Mouse (Mus musculus): Measurements from ENCODE around the gene Il33. TPM values are rescaled to one million over a fixed set of nuclear protein-coding genes. Genes with fewer than 3 reads are reported as not detected.
"Not testable (repeated sequence)": the region's sequence is repeated elsewhere in the genome, so short reads cannot be mapped to it uniquely, and the experiment has no call there.

Gene Il33
- polyA plus RNA-seq, 1 experiment = 16.0 TPM

DNA sequence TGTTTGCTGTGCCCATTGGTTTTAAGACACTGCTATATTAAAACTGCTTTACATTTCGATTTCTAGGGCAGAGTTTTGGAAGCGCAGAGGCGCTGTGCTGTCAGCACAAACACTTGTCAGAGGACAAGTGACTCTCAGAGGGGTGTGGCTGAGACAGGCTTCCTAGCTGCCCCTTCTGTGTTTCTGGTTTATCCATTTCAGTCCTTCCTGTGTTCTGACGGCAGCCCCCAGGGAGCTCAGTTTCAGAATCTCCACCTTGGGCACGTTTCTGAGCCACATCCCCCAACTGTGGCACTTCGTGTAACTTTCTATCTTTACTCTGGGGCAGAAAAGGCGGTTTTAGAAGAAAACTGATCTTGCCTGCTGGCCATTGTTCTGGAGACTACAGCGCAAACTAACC is 12.5 kb downstream of the Il33 start:
- DNase-seq (ENCODE audit: low read depth) = no peak

DNA sequence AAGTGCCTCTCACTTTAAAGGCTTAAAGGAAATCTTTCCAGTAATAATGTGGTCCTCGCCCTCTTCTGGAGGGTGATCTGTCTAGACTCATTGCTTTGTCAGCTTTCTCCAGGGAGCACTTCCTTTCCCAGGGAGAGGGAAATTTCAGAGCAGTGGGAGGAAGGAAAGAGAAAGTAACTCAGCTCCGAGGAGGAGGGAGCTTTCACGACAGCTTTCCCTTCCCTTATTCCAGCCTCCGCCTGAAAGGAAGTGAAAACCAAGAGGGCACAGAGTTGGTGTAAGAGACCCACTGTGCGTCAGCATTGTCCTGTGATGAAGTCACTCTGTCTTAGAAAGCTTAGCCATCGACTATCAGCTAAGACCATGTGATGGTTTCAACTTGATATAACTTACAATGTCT is 15.3 kb downstream of the Il33 start:
- no peak for DNase-seq (ENCODE audit: low read depth)

DNA sequence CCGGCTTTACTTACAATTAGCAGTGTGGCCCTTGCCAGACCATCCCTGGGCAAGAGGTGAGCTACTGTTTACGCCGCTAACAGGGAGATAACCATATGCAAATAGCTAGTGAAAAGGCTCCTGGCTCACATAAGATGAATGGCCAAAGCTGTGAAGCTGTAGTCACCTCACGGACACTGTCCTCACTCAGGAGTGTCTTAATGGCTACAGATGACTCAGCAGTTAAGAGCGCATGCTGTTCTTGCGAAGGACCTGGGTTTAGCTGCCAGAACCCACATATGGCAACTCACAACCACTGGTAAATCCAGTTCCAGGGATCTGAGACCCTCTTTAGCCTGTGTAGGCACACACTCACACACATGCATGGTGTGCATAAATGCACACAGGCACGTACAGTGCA is 16.3 kb downstream of the Il33 start:
- DNase-seq (ENCODE audit: low read depth) = no peak

DNA sequence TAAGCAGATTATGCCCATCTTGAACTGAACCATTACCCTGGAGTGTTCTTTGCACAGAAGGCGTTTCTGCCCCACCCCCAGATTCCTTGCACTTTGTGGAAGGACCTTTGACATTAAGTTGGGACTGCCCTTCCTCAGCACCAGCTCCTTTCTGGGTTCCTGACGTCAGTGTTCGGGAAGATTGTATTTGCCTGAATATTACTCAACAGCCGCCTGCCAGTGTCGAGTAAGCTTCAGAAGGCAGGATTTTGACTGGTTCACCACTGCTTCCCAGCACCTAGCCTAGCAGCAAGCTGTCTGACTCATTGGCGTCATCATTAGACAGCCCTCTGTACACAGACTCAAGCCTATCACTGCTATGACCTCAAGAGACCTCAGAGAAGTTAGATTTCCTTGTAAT is 17.4 kb downstream of the Il33 start:
- no peak for DNase-seq (ENCODE audit: low read depth)

DNA sequence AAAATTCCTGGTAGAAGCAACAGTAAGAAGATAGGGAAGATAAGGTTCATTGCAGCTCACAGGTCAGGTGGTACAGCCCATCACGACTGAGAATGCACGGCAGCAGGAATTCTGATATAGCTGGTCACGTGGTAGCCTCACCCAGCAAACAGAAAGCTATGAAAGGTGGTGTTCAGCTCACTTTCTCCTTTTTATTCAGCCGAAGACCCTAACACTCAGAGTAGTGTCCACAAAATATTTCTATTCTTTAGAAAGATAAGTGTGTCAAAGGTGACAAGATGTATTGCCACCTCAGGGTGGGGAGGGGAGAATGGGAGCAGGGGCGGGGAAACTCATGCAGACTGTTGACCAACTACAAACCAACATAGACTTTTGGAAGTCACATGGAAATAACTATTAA is 19.5 kb downstream of the Il33 start:
- no peak for DNase-seq (ENCODE audit: low read depth)

DNA sequence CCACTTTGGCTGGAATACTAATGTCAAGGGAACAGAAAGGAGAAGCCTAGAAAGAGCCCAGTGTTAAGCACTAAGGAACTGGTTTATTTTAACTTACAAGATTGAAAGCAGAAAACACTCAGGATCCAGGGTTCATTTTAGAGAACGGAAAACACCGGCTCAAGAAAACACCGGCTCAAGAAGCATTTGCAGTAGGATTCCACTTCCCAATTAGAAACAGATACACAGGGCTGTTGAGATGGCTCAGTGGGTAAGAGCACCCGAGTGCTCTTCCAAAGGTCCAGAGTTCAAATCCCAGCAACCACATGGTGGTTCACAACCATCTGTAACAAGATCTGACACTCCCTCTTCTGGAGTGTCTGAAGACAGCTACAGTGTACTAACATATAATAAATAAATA is 20.0 kb downstream of the Il33 start:
- DNase-seq (ENCODE audit: low read depth) = not testable (repeated sequence)

DNA sequence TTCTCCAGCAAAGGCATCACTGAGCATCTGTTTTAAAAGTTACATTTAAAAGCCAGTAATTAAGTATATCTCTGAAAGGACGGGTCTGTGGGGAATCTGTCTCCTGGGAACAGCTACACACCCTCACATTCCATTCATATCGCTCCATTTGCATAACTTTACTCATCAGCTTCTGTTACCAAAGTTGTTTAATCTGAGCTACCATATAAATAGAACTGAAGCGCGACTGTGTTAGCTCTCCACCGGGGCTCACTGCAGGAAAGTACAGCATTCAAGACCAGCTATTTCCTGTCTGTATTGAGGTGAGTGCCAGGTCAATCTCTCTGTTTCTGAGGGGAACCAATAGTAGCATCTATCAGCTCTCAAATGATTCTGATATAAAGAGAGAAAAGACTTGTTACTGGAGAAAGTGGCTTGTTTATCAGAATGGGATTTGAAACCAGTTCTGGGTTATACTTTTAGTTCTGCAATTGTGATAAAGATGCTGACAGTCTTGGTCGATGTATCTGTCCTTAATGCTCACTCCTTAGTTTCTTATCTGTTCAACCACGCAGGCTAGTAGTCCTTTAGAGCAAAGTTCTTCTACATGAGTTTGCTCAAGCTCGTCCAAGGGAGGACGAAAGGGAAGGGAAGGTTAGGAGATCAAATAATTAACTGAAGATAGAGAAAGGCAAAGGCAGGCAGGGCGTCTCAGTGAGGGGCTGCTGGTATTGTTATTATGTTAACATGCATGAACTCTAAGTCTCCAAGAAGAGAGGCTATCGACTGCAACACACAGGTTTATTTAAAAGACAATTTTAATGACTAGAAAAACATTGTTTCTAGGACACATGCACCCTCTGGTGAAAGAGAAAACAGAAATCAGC is 20.9 kb downstream of the Il33 start:
- no peak for DNase-seq (ENCODE audit: low read depth)

DNA sequence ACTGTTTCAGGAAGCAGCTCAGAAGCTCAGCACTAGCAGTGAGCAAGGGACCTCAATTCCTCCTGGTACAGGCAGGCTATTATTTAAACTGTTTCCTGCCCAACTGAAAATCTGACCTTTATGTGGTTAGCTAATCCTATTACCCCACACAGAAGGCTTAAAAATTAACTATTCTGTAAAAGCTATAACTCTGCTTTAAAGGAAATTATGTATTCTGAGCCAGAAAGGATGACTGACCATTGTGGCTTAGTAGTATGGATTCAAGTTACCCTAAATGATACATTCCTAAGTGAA is 21.5 kb downstream of the Il33 start:
- no peak for DNase-seq (ENCODE audit: low read depth)

DNA sequence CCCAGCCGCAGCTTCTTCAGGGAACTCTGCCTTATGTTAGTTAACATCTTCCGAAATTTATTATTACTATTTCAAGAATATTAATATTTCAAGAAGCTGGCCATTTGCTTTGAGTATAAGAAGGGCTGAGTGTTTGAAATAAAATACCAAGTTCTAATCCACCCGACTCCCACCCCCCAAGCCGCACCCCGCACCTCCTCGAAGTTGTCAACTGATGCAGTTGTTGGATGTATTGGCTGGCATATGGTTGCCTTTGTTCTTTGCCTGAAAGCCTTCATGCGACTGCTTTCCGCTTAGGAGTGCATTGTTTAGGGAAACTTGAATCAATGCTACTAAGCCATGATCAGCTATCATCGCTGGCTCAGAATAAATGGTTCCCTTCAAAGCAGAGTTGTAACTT is 22.1 kb downstream of the Il33 start:
- no peak for DNase-seq (ENCODE audit: low read depth)

DNA sequence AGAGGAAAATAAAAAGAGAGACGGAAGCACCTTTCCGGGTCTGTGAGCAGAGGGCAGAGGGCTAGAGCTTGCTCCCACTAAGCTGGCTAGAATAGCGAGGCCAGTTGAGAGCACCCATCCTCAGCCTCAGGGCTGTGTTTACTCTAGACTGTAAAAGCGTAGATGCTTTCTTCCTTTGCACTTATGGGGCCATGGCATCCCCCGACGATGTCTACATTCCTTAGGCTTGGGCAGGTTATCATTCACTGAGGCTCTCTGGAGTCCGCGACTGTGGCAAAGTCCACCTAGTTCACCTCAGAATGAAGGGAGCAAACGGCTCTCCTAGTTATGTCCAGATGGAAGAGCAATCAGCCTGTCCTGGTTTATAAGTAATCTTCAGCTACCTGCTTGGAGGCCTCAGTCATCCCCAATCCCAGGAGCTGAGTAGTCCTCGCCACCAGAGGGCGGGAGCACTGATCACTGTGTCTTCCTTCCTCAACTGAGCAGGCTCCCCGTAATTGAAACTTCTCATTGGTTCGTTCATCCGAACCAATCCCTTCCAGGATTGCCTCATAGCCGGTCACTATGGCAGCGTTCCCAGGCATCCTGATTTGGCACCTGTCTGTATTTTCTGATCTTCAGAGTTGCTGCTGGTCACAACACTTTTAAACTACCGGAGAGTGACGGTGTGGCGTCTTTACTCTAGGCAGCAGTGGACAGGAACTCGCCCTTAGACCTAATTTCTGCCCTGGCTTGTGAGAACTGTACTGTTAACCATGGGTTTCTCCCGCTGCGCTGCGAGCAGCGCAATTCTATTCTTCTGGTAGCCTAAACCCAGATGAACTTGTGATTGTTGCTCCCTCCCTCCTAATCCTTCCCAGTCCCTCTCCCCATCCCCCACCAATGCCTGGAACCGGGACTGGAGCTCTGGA is 23.2 kb downstream of the Il33 start:
- peak; percentile 57 for DNase-seq (ENCODE audit: low read depth)

DNA sequence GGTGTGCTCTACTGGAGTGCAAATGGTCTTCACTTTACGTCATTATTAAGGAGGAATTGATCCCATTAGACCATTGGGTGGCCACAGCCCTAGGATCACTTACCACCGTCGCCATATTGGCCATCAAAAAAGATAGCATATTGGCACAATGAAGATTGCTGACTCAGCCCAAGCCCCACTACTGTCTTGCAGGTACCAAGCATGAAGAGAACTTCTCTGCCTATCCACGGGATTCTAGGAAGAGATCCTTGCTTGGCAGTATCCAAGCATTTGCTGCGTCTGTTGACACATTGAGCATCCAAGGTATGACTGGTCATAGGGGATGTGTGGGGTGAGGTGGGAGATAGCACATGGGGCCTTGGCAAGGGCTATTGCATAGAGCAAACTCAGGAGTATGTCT is 27.6 kb downstream of the Il33 start:
- no peak for DNase-seq (ENCODE audit: low read depth)

DNA sequence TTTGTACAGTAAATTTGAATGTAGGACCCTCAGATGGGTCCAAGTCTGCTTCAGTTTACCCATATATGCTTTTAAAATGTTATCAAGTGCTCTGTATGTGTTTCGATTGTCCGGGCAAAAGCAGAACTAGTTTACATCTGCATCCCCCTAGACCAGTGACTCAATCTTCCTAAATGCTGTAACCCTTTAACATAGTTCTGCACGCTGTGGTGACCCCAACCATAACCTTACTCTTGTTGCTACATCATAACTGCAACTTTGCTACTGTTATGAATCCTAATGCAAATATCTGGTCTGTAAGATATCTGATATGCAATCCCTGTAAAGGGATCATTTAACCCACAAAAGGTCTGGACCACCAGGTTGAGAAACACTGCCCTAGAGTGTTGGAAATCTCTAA is 28.9 kb downstream of the Il33 start:
- DNase-seq (ENCODE audit: low read depth) = no peak

DNA sequence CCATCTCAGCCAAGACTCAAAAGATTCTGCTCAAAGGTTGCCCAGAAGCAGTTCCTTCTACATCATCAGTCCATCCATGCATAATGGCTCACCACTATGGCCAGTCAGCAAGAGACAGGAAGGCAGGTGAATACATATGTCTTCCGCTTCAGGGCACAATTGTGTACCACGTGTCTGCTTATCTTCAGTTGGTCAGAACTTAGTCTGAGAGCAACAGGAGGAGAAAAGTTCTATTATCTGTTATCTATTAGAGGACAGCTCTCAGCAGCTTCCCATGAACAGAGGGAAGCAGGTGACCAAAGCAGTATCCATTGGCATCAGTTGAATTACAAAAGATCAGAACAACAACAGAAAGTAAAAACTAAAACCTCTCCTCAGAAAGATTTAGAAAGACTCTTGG is 30.5 kb downstream of the Il33 start:
- DNase-seq (ENCODE audit: low read depth) = no peak

DNA sequence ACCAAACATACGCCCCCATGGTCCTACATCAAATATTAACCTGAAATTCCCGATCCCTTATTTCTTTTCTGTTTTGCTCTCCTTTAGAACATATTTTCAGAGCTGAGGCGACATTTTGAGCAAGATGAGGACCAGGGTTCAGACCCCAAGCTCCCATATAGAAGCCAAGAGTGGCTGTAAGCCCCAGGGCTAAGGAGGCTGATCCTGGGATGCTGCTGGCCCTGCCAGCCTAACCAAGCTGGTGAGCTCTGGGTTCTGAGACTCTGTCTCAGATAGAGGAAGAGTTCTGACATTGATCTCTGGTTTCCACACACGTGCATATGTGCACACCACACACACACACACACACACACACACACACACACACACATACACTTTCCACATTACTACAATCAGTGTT is 36.0 kb downstream of the Il33 start:
- DNase-seq (ENCODE audit: low read depth) = no peak

DNA sequence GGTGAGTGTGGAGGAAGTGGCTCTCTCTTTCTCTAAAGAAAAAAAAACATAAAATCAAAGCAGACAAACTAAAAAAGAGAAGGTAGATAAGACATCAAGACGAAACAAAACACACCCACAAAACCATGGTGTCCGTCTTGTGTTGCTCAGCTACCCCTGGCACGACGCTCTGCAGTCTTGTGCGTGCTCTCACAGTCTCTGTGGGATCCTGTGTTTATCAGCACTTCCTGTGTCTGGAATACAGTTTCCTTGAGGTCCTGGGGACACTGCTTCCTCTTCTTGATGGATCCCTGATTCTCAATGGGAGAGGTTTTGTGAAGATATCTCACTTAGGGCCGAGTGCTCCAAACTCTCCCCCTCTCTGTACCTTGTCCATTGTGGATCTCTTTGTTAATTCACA is 36.9 kb downstream of the Il33 start:
- no peak for DNase-seq (ENCODE audit: low read depth)

DNA sequence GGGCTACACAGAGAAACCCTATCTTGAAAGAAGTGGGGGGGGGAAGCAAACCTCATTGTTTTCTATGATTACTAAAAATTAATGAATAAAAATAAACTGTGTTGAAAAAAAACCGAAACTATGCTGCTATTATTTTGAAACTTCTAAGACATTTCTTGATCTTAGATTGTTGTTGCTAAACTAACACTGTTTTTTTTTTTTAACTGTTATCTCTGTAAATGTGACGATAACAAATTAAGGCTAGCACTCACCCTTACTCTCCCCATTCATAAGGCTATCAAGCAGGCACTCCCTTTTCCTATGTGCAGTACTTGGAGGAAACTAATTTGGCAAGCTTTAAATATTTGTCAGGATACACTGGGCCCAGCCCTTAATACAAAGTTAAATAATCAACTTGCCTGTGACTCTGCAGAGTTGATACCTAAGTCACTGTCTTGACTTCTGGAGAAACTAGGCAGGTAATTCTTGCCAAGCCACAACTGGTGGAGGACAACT is 38.7 kb downstream of the Il33 start:
- DNase-seq (ENCODE audit: low read depth) = no peak

DNA sequence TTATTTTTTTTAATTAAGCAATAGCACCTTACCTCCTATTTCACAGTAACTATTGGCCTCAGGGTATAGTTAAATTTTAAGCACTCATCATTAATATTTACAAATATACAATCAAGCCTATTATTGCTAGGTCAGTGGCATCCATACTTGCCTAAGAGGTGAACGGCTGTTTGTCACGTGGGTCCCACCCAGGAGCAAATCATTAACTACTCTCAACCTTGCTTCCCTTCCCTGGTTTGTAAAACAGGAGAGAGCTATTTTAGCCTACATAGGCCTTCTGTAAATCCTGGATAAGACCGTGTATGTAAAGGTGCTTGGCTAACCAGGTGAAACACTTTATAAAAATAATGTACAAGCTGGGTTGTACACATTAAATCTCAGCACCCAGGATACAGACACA is 43.0 kb downstream of the Il33 start:
- DNase-seq (ENCODE audit: low read depth) = no peak

DNA sequence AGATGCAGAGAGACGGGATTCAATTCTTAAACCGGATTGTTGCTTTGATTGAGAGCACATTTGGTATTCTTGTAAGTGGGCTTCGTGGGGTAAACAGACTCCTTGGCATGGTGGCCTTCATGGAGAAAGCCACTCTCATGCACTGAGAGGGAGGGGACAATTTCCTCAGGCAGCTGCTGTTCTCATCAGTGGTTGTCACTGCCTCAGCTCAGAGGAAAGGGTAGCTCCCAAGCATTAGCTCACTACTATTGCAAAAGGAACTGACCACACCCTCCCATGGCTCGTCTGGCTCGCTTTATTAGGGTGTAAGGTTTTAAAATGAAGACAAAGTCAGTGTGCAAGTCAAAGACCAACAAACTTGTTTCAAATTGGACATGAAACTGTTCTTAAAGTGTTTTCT is 48.5 kb downstream of the Il33 start:
- DNase-seq (ENCODE audit: low read depth) = no peak

DNA sequence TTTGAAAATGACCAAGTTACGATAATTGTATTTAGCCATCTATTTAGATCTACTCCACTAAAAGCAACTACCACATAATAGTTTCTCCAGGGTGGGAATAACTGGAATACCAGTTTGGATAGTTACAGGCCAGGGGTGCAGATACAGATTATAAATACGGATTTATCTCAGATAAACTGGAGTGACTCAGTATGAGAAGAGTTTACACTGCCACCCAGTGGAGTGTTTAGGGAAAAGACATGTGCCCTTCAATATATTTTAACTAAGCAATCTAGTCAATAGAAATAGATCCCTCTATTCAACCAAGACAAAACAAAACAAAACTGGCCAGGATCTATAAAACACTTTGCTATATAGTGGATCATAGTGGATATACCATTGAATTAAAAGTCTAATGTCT is 53.9 kb downstream of the Il33 start:
- DNase-seq (ENCODE audit: low read depth) = no peak

DNA sequence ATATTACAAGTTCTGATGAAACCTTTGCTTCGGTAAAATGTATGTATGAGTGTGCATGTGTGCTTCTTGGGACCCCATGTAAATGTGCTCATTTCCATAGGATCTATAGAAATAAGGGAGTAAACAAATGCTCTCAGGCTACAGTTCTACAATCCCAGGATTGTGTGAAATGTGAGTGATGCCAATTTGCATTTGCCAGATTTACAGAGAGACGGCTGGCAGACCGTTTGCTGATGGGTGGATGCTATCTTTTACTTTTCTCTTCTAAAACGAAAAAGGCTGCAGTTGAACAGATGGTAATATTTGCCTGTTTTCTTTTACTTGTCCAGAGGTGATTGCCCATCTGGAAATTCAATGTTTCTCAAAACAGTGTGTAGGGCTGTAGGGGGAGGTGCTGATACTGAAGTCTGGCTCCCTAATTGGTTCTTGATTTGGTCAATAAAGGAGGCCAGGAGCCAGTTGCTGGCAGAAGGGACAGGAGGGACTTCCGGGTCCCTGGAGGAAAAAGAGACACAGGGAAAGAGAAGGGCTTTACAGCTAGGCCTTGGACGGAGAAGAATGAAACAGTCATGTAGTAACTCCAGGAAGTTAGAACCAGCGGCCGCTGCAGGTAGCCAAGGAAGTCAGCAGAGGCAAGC is 54.7 kb downstream of the Il33 start:
- no peak for DNase-seq (ENCODE audit: low read depth)

DNA sequence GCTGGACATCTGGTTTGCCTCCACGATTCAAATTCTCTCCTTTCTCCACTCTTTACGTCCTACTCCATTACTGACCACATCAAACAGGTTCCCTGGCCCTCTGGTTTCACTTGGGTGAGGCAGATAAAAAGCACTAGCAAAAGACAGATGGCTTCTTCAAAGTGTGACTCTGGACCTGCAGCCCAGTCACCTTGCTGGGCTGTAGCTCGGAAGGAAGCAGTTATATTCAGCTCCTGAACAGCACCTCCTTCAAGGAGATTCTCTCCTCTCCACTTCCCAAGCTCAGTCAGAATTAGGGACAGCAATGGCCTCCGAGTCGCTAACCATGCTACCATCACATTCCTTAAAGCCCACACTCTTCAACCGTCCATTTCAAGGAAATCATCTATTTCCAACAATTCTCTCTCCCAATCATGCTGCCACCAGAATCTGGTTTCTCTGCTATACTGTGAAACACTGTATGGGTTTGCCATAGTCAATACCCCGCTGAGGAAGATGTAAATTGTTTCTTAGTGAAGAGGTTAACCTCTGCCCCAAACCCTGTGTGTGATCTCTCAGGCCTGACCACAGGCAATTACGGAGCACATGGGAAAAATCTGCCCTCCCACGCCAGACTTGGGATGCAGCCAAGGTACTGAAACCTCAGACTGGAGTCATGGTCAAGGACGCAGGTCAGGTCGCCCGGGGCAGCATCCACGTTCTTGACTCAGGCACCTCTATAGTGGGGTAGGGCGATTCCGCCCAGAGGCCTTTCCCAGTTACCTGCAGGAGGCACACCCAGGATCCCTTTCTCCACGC is 59.5 kb downstream of the Il33 start:
- DNase-seq (ENCODE audit: low read depth) = no peak

All from gonadal fat pad, adult 2 months (tissue).